Mouse (Mus musculus) intestine, postnatal 0 days (tissue): Measurements from ENCODE around the gene Cdk14. TPM values are rescaled to one million over a fixed set of nuclear protein-coding genes. Genes with fewer than 3 reads are reported as not detected.

Experiments
- ATAC-seq: fragments of 200-750 bp; cut with Nextera tagmentation; 2 replicates; pipeline ENCODE4 v1.8.0; 2017; ENCODE audit warnings: mild to moderate bottlenecking, moderate TSS enrichment, moderate library complexity
- H3K27ac ChIP-seq: fragments of 300-500 bp; sonication (generic); 2 replicates; pipeline ENCODE4 v1.5.1; 2014; ENCODE audit warnings: mild to moderate bottlenecking, low read depth, low read length, moderate library complexity
- H3K27me3 ChIP-seq: fragments of 300-500 bp; sonication (generic); replicated peaks from 2 replicates; pipeline ENCODE4 v1.6.1; 2014; ENCODE audit warnings: low read length, mixed read lengths; ENCODE audit not compliant: control insufficient read depth, insufficient read depth
- H3K36me3 ChIP-seq: fragments of 300-500 bp; sonication (generic); 2 replicates; pipeline ENCODE4 v1.6.1; 2014; ENCODE audit warnings: mild to moderate bottlenecking, moderate library complexity; ENCODE audit not compliant: control insufficient read depth, insufficient read depth
- H3K4me1 ChIP-seq: fragments of 300-500 bp; sonication (generic); replicated peaks from 2 replicates; pipeline ENCODE4 v1.6.1; 2014; ENCODE audit warnings: antibody characterized with exemption, low read length, mixed read lengths; ENCODE audit not compliant: control insufficient read depth, insufficient read depth
- H3K4me2 ChIP-seq: fragments of 300-500 bp; sonication (generic); replicated peaks from 2 replicates; pipeline ENCODE4 v1.6.1; 2014; ENCODE audit warnings: low read depth, mild to moderate bottlenecking, moderate library complexity
- H3K4me3 ChIP-seq: fragments of 300-500 bp; sonication (generic); 2 replicates; pipeline ENCODE4 v1.5.1; 2014; ENCODE audit warnings: low read depth, low read length
- H3K9ac ChIP-seq: fragments of 300-500 bp; sonication (generic); 2 replicates; pipeline ENCODE4 v1.6.1; 2014; ENCODE audit warnings: mild to moderate bottlenecking, low read depth, low read length
- H3K9me3 ChIP-seq: fragments of 300-500 bp; sonication (generic); 2 replicates; pipeline ENCODE4 v1.6.1; 2016; ENCODE audit warnings: mixed run types; ENCODE audit not compliant: control insufficient read depth
- CTCF ChIP-seq: sonication (generic); IDR thresholded peaks from 2 replicates; pipeline ENCODE4 v1.5.1; 2016; ENCODE audit warnings: low read depth, mild to moderate bottlenecking, control low read depth, antibody characterized with exemption, moderate library complexity
- WGBS: fragments of 180-500 bp; shearing (Covaris S2); extraction: QIAGEN DNeasy Blood & Tissue Kit; methylation state at CpG from one replicate; pipeline ENCODE4 v1.1.7; 2014; 5-methylcytosine and 5-hydroxymethylcytosine counted together
- polyA plus RNA-seq: library from polyadenylated mRNA; unstranded; fragments of >200 nt; fragmentation: Nextera tagmentation; extraction: Ambion mirVana; gene quantifications from 2 replicates; pipeline ENCODE4 v1.2.1, GENCODE M21; 2015

Gene Cdk14
- polyA plus RNA-seq, 1 experiment from 2014 or later, result 4.4 TPM

GRCm38 (mm10) chr5:4853503-4853902 is 566.6 kb downstream of the Cdk14 start:
- Histone ChIP-seq H3K9ac (no peak overlapping the region), H3K36me3 (no peaks in the 10 kb centered on the region), H3K9me3 (no peaks in the 10 kb centered on the region), H3K27me3 (no peaks in the 10 kb centered on the region), H3K27ac (no peak overlapping the region), H3K4me2 (no peak overlapping the region), H3K4me3 (no peak overlapping the region), H3K4me1 (no peaks in the 10 kb centered on the region)
- no peak for TF ChIP-seq CTCF
- ATAC-seq, result no peak
- 79% methylated on average over 2 of the region's 2 CpGs for WGBS

- Histone ChIP-seq H3K27me3 (no peaks in the 10 kb centered on the region), H3K9ac (no peak overlapping the region), H3K27ac (no peak overlapping the region), H3K4me3 (no peak overlapping the region), H3K36me3 (no peaks in the 10 kb centered on the region), H3K4me1 (no peaks in the 10 kb centered on the region), H3K4me2 (no peak overlapping the region), H3K9me3 (no peaks in the 10 kb centered on the region)
- TF ChIP-seq CTCF, result no peak
- ATAC-seq, result no peak
- WGBS, result 62% methylated on average over 6 of the region's 6 CpGs
These were observed 567.3 kb downstream of the Cdk14 start for GRCm38 (mm10) chr5:4852711-4853320.

DNA sequence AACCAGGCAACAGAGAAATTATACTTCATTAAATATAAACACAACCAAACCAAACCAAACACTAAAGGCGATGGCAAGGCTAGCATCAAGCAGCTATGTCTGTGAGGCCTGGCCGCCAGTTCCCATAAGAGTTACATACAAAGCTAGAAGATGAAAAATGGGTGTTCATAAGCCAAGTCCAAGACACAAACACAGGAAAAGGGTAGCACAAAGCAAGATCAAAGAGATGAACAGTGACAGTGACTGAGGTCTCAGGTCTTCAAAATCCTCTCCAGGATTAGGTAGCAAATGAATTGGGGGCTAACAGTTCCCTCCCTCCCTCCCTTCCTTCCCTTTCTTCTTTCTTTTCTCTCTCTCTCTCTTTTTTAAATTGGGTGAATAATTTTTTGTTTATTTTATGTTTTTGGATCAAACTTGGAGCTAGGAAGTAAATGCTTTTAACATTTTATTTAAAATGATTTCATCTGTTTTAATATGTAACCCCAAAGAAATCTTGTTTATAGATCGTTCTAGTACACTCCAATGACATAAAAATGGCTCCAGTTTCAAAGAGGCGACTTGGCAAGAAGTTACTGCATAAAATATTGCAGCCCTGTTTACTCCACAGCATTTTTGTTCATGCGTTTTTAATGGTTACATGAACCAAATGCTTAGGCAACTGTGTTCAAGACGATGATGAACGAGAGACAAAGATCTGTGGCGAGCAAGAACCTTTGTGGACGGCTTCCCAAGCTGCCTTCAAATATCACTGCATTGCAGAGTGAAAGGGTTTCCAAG is 568.0 kb downstream of the Cdk14 start:
- Histone ChIP-seq H3K27ac (no peak overlapping the region), H3K9me3 (no peaks in the 10 kb centered on the region), H3K27me3 (no peaks in the 10 kb centered on the region), H3K4me1 (no peaks in the 10 kb centered on the region), H3K4me3 (no peak overlapping the region), H3K9ac (no peak overlapping the region), H3K4me2 (no peak overlapping the region), H3K36me3 (no peaks in the 10 kb centered on the region)
- WGBS, result 63% methylated on average over 9 of the region's 9 CpGs
- no peak for ATAC-seq
- no peak for TF ChIP-seq CTCF

DNA sequence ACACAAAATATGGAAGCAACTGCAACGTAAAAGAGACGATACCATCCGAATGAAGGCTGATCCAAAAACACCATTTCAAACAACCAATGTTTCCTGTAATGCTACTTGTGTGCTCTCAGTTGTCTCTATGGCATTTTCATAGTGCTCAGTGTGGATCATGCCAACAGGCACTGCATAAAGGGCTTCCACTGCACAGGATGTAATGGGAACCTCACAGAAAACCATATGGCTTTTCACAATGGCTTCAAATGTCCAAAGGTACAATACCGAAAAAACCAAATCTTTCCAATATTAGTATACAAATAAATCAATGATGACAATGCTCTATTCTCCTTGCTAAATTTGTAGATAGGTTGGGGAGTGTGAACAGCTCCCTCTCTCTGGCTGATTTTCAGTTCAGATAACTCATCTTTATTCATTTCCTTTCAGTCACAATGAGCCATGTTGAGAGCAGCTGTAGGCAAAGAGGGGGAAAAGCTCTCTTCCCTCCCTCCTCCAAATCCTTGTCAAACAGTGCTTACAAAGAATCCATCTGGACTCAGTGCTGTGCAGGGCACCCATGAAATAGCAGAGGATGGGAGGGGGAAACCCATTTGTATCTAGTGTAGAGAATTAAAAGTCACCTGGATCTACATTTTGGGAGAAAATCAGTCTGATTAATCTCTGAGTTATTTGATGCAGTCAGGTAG is 568.7 kb downstream of the Cdk14 start:
- Histone ChIP-seq H3K4me1 (no peaks in the 10 kb centered on the region), H3K36me3 (no peaks in the 10 kb centered on the region), H3K9me3 (no peaks in the 10 kb centered on the region), H3K27ac (no peak overlapping the region), H3K4me2 (no peak overlapping the region), H3K27me3 (no peaks in the 10 kb centered on the region), H3K4me3 (no peak overlapping the region), H3K9ac (no peak overlapping the region)
- no peak for ATAC-seq
- WGBS, result 85% methylated on average over 4 of the region's 4 CpGs
- no peak for TF ChIP-seq CTCF

DNA sequence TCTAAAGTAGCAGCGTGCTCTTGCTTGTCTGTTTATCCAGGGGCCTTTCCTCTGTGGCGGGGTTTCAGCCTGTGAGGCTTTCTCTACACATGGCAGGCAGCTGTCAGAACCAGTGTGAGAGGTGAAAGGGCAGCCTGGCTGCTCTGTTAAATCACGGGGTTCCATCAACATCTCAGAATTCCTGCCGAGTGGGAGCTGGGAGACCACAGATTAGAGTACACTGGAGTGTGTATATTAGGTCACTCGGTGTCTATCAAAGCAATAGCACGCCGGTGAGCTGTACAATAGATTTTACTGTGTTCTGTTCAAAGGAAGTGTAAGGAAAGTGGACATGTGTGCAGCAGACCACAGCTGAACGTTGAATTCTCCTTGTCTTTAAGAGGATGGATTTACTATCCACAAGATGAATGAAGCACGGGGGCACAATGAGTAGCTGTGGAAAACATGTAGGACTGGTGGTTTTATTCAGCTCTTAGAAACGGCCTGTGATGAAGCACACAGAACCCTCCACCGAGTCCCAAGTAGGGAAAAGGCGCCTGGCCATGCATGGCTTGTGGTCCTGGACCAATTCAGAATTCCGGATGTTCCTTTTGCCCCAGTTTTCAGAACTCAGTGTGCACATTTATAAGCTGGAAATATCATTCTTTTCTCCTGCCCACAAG is 585.2 kb downstream of the Cdk14 start:
- H3K4me2 ChIP-seq, result no peak overlapping the region
- H3K4me1 ChIP-seq, result no peaks in the 10 kb centered on the region
- no peak overlapping the region for H3K27ac ChIP-seq
- TF ChIP-seq CTCF, result no peak
- no peak overlapping the region for H3K4me3 ChIP-seq
- WGBS, result 42% methylated on average over 13 of the region's 13 CpGs
- no peak overlapping the region for H3K9ac ChIP-seq
- no peaks in the 10 kb centered on the region for H3K27me3 ChIP-seq
- H3K36me3 ChIP-seq, result no peaks in the 10 kb centered on the region
- H3K9me3 ChIP-seq, result no peaks in the 10 kb centered on the region
- no peak for ATAC-seq

DNA sequence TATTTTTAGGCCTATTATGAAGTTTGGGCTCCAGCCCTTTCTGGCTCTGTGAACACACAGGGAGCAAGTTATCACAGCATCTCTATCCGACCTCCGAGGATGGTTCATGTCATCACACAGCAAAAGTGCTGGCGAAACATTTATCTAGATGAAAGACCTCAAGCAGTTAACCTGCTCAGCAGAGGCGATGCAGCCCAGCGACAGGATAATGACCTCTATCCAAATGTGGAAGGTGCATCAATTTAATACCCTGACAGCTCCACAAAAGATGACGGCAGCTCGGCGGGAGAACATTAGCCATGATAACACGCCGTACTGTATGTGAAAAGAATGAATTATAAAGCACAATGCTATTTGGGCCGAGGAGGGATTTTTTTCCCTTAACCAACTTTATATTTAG is 586.2 kb downstream of the Cdk14 start:
- no peak for ATAC-seq

More for the DNA sequence above, 586.2 kb downstream of the Cdk14 start:
- no peak overlapping the region for H3K27ac ChIP-seq
- H3K9me3 ChIP-seq, result no peaks in the 10 kb centered on the region
- H3K36me3 ChIP-seq, result no peaks in the 10 kb centered on the region
- 71% methylated on average over 11 of the region's 11 CpGs for WGBS
- TF ChIP-seq CTCF, result no peak
- no peaks in the 10 kb centered on the region for H3K4me1 ChIP-seq
- no peak overlapping the region for H3K4me3 ChIP-seq
- no peak overlapping the region for H3K4me2 ChIP-seq
- no peaks in the 10 kb centered on the region for H3K27me3 ChIP-seq
- H3K9ac ChIP-seq, result no peak overlapping the region
